Mouse (Mus musculus) MEL (cell line): ENCODE results near the gene Ctnnd2.

Experiments
- BHLHE40 ChIP-seq: IDR thresholded peaks from 2 replicates; pipeline ENCODE4 v1.6.1; 2012; ENCODE audit warnings: low read depth, mild to moderate bottlenecking, inconsistent platforms, low read length, improper control_type of control experiment, borderline replicate concordance
- CHD2 ChIP-seq: IDR thresholded peaks from 2 replicates; pipeline ENCODE4 v1.6.1; 2011; ENCODE audit warnings: low read length, improper control_type of control experiment
- CTCF ChIP-seq, 3 experiments: IDR thresholded peaks in 2 of 3; conservative IDR thresholded peaks in 1 of 3; 2 replicates each; pipeline ENCODE4 v1.5.1; 2011 to 2012; ENCODE audit warnings: low read length in 3 of 3, low read depth in 2 of 3, mild to moderate bottlenecking in 2 of 3, improper control_type of control experiment in 1 of 3, inconsistent platforms in 1 of 3, mixed read lengths in 1 of 3, moderate library complexity in 1 of 3; ENCODE audit not compliant: control insufficient read depth in 1 of 3, insufficient read depth in 1 of 3, poor library complexity in 1 of 3, severe bottlenecking in 1 of 3
- E2F4 ChIP-seq: IDR thresholded peaks from 2 replicates; pipeline ENCODE4 v1.6.1; 2011; ENCODE audit warnings: low read depth, low read length, improper control_type of control experiment, borderline replicate concordance
- ETS1 ChIP-seq: IDR thresholded peaks from 2 replicates; pipeline ENCODE4 v1.6.1; 2012; ENCODE audit warnings: low read depth, mild to moderate bottlenecking, inconsistent platforms, low read length, improper control_type of control experiment, moderate library complexity
- MXI1 ChIP-seq: IDR thresholded peaks from 2 replicates; pipeline ENCODE4 v1.6.1; 2011; ENCODE audit warnings: mild to moderate bottlenecking, low read depth, low read length, improper control_type of control experiment
- POLR2A ChIP-seq, 2 experiments: IDR thresholded peaks; 2 replicates each; pipeline ENCODE4 v1.6.1; 2011 to 2012; ENCODE audit warnings: low read length in 2 of 2, mild to moderate bottlenecking in 2 of 2, control low read depth in 1 of 2, improper control_type of control experiment in 1 of 2, low read depth in 1 of 2, moderate library complexity in 1 of 2; ENCODE audit not compliant: control insufficient read depth in 1 of 2, insufficient read depth in 1 of 2, poor library complexity in 1 of 2
- POLR2AphosphoS2 ChIP-seq: IDR thresholded peaks from 2 replicates; pipeline ENCODE4 v1.6.1; 2011; ENCODE audit warnings: low read length, improper control_type of control experiment
- TCF12 ChIP-seq: IDR thresholded peaks from 2 replicates; pipeline ENCODE4 v1.6.1; 2014; ENCODE audit warnings: low read depth, mild to moderate bottlenecking, inconsistent platforms, low read length, improper control_type of control experiment, moderate library complexity
- USF1 ChIP-seq: IDR thresholded peaks from 2 replicates; pipeline ENCODE4 v1.6.1; 2014; ENCODE audit warnings: low read depth, mild to moderate bottlenecking, inconsistent platforms, low read length, improper control_type of control experiment, moderate library complexity

DNA sequence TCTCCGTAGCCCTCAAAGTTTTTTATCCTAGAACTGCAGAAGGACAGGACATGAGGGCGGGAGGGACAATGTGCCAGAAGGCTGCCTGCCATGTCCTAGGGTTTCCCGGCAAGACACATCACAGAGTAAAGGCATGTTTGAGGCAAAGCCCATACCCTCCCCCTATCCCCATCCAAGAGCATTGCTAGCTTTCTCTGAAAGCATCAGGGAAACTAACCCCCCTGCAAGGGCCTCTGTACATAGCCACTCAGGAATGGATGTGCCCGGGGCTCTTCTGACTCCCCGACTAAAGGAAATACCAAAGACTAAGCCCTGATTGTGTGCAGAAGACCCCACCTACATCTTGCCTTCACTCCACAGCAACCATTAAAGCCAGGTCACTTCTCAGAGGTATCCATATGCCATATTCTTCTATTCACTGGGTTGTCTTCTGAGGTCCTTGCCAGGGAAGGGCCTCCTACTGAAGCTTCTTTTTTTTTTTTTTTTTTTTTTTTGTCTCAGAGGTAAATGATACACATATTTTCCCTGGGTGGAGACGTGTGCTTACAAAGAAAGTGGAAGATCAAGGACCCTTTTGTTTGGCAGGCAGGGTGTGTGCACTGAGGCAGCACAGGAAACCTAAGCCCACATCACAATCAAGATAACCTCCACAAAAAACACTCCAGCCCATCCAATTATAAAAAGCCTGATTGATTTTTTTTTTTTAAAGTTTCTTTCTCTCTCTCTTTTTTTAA is 489.5 kb downstream of the Ctnnd2 start:
- no peak for TF ChIP-seq BHLHE40
- no peak for TF ChIP-seq TCF12
- TF ChIP-seq POLR2AphosphoS2 = no peak
- no peak for TF ChIP-seq POLR2A (IDR thresholded peaks at IDR 0.05; ENCODE audit: control insufficient read depth in 1 of 2, insufficient read depth in 1 of 2, low read depth in 1 of 2, low read length in 2 of 2, poor library complexity in 1 of 2)
- TF ChIP-seq ETS1 = no peak
- no peak for TF ChIP-seq E2F4
- TF ChIP-seq CHD2 = no peak
- no peak for TF ChIP-seq USF1
- TF ChIP-seq CTCF (IDR thresholded peaks at IDR 0.05 in 2 of 3, conservative IDR thresholded peaks at IDR 0.05 in 1 of 3; ENCODE audit: control insufficient read depth in 1 of 3, insufficient read depth in 1 of 3, low read depth in 2 of 3, low read length in 3 of 3, poor library complexity in 1 of 3, severe bottlenecking in 1 of 3) = no peak
- TF ChIP-seq MXI1 = no peak
